Mouse (Mus musculus): ENCODE results near the gene Herc4. TPM values are rescaled to one million over a fixed set of nuclear protein-coding genes. Genes with fewer than 3 reads are reported as not detected.
"Not testable (repeated sequence)": the region's sequence is repeated elsewhere in the genome, so short reads cannot be mapped to it uniquely, and the experiment has no call there.

Herc4 gene
- polyA plus RNA-seq, 1 experiment = 17.6 TPM

GRCm38 (mm10) chr10:63351099-63351498, 107.5 kb downstream of the Herc4 start:
- DNase-seq (ENCODE audit: low read depth) = not testable (repeated sequence)

- no peak for DNase-seq (ENCODE audit: low read depth)
These were observed 108.5 kb downstream of the Herc4 start for GRCm38 (mm10) chr10:63352111-63352510.

GRCm38 (mm10) chr10:63360502-63360901, 116.9 kb downstream of the Herc4 start:
- DNase-seq (ENCODE audit: low read depth) = no peak

- DNase-seq (ENCODE audit: low read depth) = no peak
These were observed 122.4 kb downstream of the Herc4 start for GRCm38 (mm10) chr10:63365918-63366455.

GRCm38 (mm10) chr10:63367386-63367785, 123.8 kb downstream of the Herc4 start:
- DNase-seq (ENCODE audit: low read depth) = no peak

Other genes with a start within 250 kb of the Herc4 start
- 12.4 and 16.2 TPM in 2 replicates for gene Hnrnph3, start 219.6 kb upstream of the Herc4 start, polyA plus RNA-seq (2012; rRNA removed)
- 6.4 and 6.9 TPM in 2 replicates for gene Pbld2, start 219.5 kb upstream of the Herc4 start, polyA plus RNA-seq (2012; rRNA removed)
- 0.93 and 1.6 TPM in 2 replicates for gene Pbld1, start 183.6 kb upstream of the Herc4 start, polyA plus RNA-seq (2012; rRNA removed)
- gene Atoh7, start 144.2 kb upstream of the Herc4 start, polyA plus RNA-seq (2012; rRNA removed) = 0.05 TPM in 1 of 2 replicates, not detected in the other
- gene Mypn, start 39.9 kb upstream of the Herc4 start, polyA plus RNA-seq (2012; rRNA removed) = 0.09 and 0.23 TPM in 2 replicates
- 3.8 and 4.1 TPM in 2 replicates for gene Sirt1, start 137.9 kb downstream of the Herc4 start, polyA plus RNA-seq (2012; rRNA removed)
- 2.3 and 2.8 TPM in 2 replicates for gene Dnajc12, start 138.6 kb downstream of the Herc4 start, polyA plus RNA-seq (2012; rRNA removed)
- not detected in 2 replicates for gene Gm7075, start 178.0 kb downstream of the Herc4 start, polyA plus RNA-seq (2012; rRNA removed)
- gene Ctnna3, start 186.3 kb downstream of the Herc4 start, polyA plus RNA-seq (2012; rRNA removed) = 0.32 and 0.50 TPM in 2 replicates